Mouse (Mus musculus) left cerebral cortex, adult 11 months (tissue): ENCODE data around the gene Clip2.
A peak's percentile ranks its signal among the peaks of the same experiment; 100 is the strongest.
"Not testable (repeated sequence)": the region's sequence is repeated elsewhere in the genome, so short reads cannot be mapped to it uniquely, and the experiment has no call there.

Experiments used
- DNase-seq: peaks from one replicate; pipeline ENCODE4 v3.0.0; 2022; ENCODE audit warnings: low spot score

Gene Clip2

GRCm38 (mm10) chr5:134458416-134458815 lies 93.8 kb downstream of the Clip2 start:
- no peak for DNase-seq

DNA sequence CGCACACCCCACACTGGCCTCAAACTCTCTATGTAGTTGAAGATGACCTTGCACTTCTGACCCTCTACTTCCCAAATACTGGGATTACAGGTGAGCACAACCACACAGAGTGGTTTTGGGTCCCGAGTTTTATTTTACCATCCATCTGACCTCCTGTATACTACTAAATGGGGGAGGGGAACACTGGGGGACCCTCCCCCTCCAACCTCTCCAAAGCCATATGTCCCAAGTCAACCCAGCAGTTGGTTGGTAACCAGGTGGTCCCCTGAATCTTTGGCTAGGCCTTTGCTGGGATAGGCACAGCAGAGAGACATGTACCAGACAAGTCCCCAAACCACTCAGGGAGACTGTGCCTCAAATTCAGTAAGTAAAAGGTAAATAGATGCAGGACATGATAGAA lies 94.9 kb downstream of the Clip2 start:
- DNase-seq, result no peak

GRCm38 (mm10) chr5:134456503-134456962 lies 95.7 kb downstream of the Clip2 start, which contains the start of gene Gtf2ird1:
Gene Gtf2ird1 (minus strand): TSS chr5:134456716.
- DNase-seq, result peak; percentile 77

DNA sequence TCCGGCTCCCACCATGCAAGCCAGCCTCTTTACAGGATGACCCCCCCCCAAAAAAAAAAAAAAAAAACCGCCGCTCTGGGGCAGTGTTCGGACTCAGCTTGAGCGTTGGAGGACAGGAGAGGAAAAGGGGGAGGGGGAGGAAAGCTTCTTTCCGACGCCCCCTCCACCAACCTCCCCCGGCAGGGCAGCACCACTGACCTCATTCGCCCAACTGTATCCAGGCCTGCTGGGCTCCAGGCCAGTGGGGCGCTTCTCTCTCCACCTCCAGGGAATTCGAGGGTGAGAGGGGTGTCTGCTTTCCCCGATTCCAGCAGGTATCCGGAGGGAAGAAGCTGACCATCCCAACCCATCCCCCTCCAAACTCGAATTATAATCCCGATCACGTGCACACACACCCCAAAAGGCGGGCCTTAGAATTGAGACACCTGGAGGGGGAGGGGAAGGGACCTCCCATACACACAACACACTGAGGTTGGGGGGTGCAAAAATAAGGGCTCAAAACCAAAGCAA lies 96.3 kb downstream of the Clip2 start:
- DNase-seq, result no peak

GRCm38 (mm10) chr5:134455186-134455895 lies 96.9 kb downstream of the Clip2 start:
- no peak for DNase-seq

GRCm38 (mm10) chr5:134454421-134454820 lies 97.8 kb downstream of the Clip2 start:
- DNase-seq, result no peak

DNA sequence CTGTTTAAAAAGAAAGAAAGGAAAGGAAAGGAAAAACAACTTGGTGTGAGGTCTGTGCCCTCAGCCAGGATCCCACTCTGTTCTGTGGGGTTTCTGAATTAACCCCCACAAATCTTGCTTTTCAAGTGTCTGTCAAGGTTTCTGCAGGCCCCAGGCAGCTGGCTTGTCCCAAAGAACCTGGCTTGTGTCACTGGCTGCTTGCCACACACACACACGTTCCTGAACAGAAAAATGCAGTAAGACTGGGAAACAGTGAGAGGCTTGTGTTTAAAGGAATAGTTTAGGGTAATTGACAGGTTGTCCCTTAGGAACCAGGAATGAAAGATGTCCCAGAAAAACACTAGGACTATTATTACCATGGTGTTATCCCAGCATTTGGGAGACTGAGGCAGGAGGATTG lies 98.7 kb downstream of the Clip2 start:
- no peak for DNase-seq

DNA sequence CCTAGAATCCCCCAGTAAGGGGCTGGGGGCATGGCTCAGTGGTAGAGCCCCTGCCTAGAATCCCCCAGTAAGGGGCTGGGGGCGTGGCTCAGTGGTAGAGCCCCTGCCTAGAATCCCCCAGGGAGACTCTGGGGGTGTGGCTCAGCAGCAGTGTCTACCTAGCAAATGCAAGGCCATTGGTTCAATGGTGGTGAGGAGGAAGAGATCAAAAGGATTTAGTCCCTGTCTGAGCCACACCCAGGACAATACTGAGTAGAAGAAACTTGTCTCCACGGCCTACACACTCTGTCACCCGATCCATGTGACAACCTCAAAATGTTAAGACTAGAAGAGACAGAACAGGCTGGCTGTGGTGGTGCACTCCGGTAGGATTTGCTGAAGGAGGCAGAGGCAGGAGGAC lies 105.5 kb downstream of the Clip2 start:
- DNase-seq, result not testable (repeated sequence)

GRCm38 (mm10) chr5:134445895-134446294 lies 106.3 kb downstream of the Clip2 start:
- DNase-seq, result no peak

- DNase-seq, result no peak
Measured at GRCm38 (mm10) chr5:134445208-134445831, 106.9 kb downstream of the Clip2 start.

DNA sequence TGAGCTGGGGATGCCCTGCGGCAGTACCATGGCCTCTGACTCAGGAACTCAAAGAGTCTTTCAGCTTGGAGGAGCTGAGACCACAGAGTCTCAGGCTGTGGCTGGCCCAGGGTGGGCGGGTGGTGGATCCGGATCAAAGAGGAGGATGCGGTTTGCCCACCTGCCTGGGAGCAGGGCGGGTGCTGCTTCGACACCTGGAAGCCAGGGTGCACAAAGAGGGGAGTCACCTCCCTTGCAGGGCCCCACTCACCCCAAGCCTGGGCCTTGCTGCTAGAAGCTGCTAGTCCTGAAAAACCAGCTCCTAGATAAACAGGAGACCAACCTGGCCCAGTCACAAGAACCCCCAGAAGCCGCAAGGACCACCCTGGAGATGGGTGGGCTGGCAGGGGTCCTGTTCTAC lies 107.8 kb downstream of the Clip2 start:
- no peak for DNase-seq

DNA sequence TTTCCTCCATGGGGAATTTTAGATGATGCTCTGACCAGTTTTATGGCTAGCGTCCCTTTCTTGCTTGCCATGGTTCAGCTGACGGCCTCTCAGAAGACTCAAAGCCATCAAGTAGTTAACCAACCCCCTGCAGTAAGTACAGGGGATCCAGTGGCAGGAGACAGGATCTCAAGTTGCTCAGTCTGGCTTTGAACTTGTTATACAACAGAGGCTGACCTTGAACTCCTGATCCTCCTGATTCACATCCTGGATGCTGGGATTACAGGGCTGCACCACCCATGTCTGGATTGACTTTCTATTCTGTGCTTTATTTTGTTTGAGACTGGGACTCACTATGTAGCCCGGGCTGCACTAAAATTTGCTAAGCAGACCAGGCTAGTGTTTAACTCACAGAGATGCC lies 110.2 kb downstream of the Clip2 start:
- no peak for DNase-seq

GRCm38 (mm10) chr5:134441105-134441504 lies 111.1 kb downstream of the Clip2 start:
- no peak for DNase-seq

DNA sequence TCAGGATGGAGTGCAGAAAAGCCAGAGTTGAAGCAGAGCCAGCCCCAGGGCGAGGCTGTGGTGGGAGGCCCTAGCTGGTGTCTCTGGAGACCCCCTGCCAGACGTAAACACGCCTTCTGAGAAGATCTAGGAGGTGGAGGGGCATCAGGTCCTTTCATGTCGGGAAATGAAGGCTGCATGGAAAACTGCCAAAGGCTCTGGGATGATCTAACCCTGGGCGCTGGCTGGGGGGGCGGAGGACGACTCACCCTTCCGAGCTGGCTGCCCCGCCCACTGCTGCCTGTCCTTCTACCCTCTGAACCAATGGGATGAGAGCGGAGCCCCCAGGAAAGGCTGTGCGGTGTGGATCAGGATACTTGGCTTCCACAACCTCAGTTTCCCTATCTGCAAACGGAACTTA lies 112.1 kb downstream of the Clip2 start:
- DNase-seq, result no peak

- DNase-seq, result no peak
Measured at GRCm38 (mm10) chr5:134439481-134439880, 112.8 kb downstream of the Clip2 start.
